Mouse (Mus musculus) liver, embryonic 11.5 days (tissue): ENCODE results near the gene Galnt17. TPM values are rescaled to one million over a fixed set of nuclear protein-coding genes. Genes with fewer than 3 reads are reported as not detected.

Source experiments
- ATAC-seq: fragments of 200-750 bp; cut with Nextera tagmentation; replicated peaks from 2 replicates; pipeline ENCODE4 v1.8.0; 2017; ENCODE audit warnings: moderate number of reproducible peaks, mild to moderate bottlenecking, moderate TSS enrichment, moderate library complexity; ENCODE audit not compliant: low FRiP score
- DNase-seq: peaks from one replicate; pipeline ENCODE4 v3.0.0-alpha.2; 2017; ENCODE audit warnings: low spot score
- H3K27ac ChIP-seq: fragments of 300-500 bp; sonication (generic); 2 replicates; pipeline ENCODE4 v1.5.1; 2014; ENCODE audit warnings: mild to moderate bottlenecking, low read depth, low read length, control low read depth
- H3K27me3 ChIP-seq: fragments of 300-500 bp; sonication (generic); replicated peaks from 2 replicates; pipeline ENCODE4 v1.6.1; 2014; ENCODE audit warnings: low read length, mixed read lengths; ENCODE audit not compliant: control insufficient read depth, insufficient read depth
- H3K36me3 ChIP-seq: fragments of 300-500 bp; sonication (generic); 2 replicates; pipeline ENCODE4 v1.6.1; 2014; ENCODE audit warnings: mild to moderate bottlenecking, low read length, moderate library complexity, mixed read lengths; ENCODE audit not compliant: control insufficient read depth, insufficient read depth
- H3K4me1 ChIP-seq: fragments of 300-500 bp; sonication (generic); replicated peaks from 2 replicates; pipeline ENCODE4 v1.6.1; 2014; ENCODE audit warnings: low read length, mixed read lengths; ENCODE audit not compliant: control insufficient read depth, insufficient read depth
- H3K4me2 ChIP-seq: fragments of 300-500 bp; sonication (generic); 2 replicates; pipeline ENCODE4 v1.6.1; 2014; ENCODE audit warnings: mild to moderate bottlenecking, control low read depth, moderate library complexity
- H3K4me3 ChIP-seq: fragments of 300-500 bp; sonication (generic); 2 replicates; pipeline ENCODE4 v1.5.1; 2014; ENCODE audit warnings: low read depth, low read length, control low read depth
- H3K9ac ChIP-seq: fragments of 300-500 bp; sonication (generic); 2 replicates; pipeline ENCODE4 v1.6.1; 2014; ENCODE audit warnings: low read depth, low read length, control low read depth
- H3K9me3 ChIP-seq: fragments of 300-500 bp; sonication (generic); 2 replicates; pipeline ENCODE4 v1.6.1; 2016; ENCODE audit warnings: low read length, inconsistent platforms, mixed read lengths; ENCODE audit not compliant: control insufficient read depth
- WGBS: fragments of 180-500 bp; shearing (Covaris S2); extraction: QIAGEN DNeasy Blood & Tissue Kit; methylation state at CpG from one replicate; pipeline ENCODE4 v1.1.7; 2014; 5-methylcytosine and 5-hydroxymethylcytosine counted together
- polyA plus RNA-seq: library from polyadenylated mRNA; unstranded; fragments of >200 nt; fragmentation: Nextera tagmentation; extraction: Ambion mirVana; gene quantifications from 2 replicates; pipeline ENCODE4 v1.2.1, GENCODE M21; 2014

The Galnt17 gene
- polyA plus RNA-seq, 1 experiment from 2014 or later = 0.34 TPM

- no peaks in the 10 kb centered on the region for H3K9me3 ChIP-seq
- no peaks in the 10 kb centered on the region for H3K27me3 ChIP-seq
- no peaks in the 10 kb centered on the region for H3K4me1 ChIP-seq
- no peak for ATAC-seq
- H3K36me3 ChIP-seq = no peaks in the 10 kb centered on the region
- H3K9ac ChIP-seq = no peak overlapping the region
- 70% methylated on average over 9 of the region's 9 CpGs for WGBS
- H3K4me3 ChIP-seq = no peak overlapping the region
- no peak overlapping the region for H3K4me2 ChIP-seq
- DNase-seq = no peak
- no peak overlapping the region for H3K27ac ChIP-seq
Measured at GRCm38 (mm10) chr5:131015341-131015740, 293.0 kb downstream of the Galnt17 start.

- Histone ChIP-seq H3K9ac (no peak overlapping the region), H3K27me3 (no peaks in the 10 kb centered on the region), H3K4me1 (no peaks in the 10 kb centered on the region), H3K27ac (no peak overlapping the region), H3K9me3 (no peaks in the 10 kb centered on the region), H3K4me3 (no peak overlapping the region), H3K4me2 (no peak overlapping the region), H3K36me3 (no peaks in the 10 kb centered on the region)
- no peak for DNase-seq
- WGBS = 79% methylated on average over 7 of the region's 7 CpGs
- no peak for ATAC-seq
Measured at GRCm38 (mm10) chr5:131013816-131014215, 294.5 kb downstream of the Galnt17 start.

GRCm38 (mm10) chr5:131013101-131013500, 295.2 kb downstream of the Galnt17 start:
- Histone ChIP-seq H3K36me3 (no peaks in the 10 kb centered on the region), H3K4me1 (no peaks in the 10 kb centered on the region), H3K27me3 (no peaks in the 10 kb centered on the region), H3K9me3 (no peaks in the 10 kb centered on the region), H3K27ac (no peak overlapping the region), H3K4me2 (no peak overlapping the region), H3K4me3 (no peak overlapping the region), H3K9ac (no peak overlapping the region)
- ATAC-seq = no peak
- DNase-seq = no peak
- WGBS = 69% methylated on average over 3 of the region's 3 CpGs

GRCm38 (mm10) chr5:131009510-131009909, 298.8 kb downstream of the Galnt17 start:
- Histone ChIP-seq H3K36me3 (no peaks in the 10 kb centered on the region), H3K4me3 (no peak overlapping the region), H3K27me3 (no peaks in the 10 kb centered on the region), H3K27ac (no peak overlapping the region), H3K9me3 (no peaks in the 10 kb centered on the region), H3K9ac (no peak overlapping the region), H3K4me1 (no peaks in the 10 kb centered on the region), H3K4me2 (no peak overlapping the region)
- 43% methylated on average over 6 of the region's 6 CpGs for WGBS
- DNase-seq (no peak), ATAC-seq (no peak)

GRCm38 (mm10) chr5:131008507-131008906, 299.8 kb downstream of the Galnt17 start:
- no peak for DNase-seq
- no peak for ATAC-seq
- 86% methylated on average over 5 of the region's 5 CpGs for WGBS

GRCm38 (mm10) chr5:131007871-131008505, 300.3 kb downstream of the Galnt17 start:
- Histone ChIP-seq H3K4me3 (no peak overlapping the region), H3K36me3 (no peaks in the 10 kb centered on the region), H3K27me3 (no peaks in the 10 kb centered on the region), H3K9ac (no peak overlapping the region), H3K4me2 (no peak overlapping the region), H3K27ac (no peak overlapping the region), H3K9me3 (no peaks in the 10 kb centered on the region), H3K4me1 (no peaks in the 10 kb centered on the region)
- DNase-seq (no peak), ATAC-seq (no peak)
- 66% methylated on average over 3 of the region's 3 CpGs for WGBS

More at GRCm38 (mm10) chr5:131008507-131008906, 299.8 kb downstream of the Galnt17 start:
- H3K27me3 ChIP-seq = no peaks in the 10 kb centered on the region
- H3K9me3 ChIP-seq = no peaks in the 10 kb centered on the region
- no peaks in the 10 kb centered on the region for H3K36me3 ChIP-seq
- H3K4me1 ChIP-seq = no peaks in the 10 kb centered on the region
- H3K4me2 ChIP-seq = no peak overlapping the region
- no peak overlapping the region for H3K9ac ChIP-seq
- H3K27ac ChIP-seq = no peak overlapping the region
- H3K4me3 ChIP-seq = no peak overlapping the region

GRCm38 (mm10) chr5:131007198-131007597, 301.1 kb downstream of the Galnt17 start:
- Histone ChIP-seq H3K27ac (no peak overlapping the region), H3K4me1 (no peaks in the 10 kb centered on the region), H3K4me2 (no peak overlapping the region), H3K9ac (no peak overlapping the region), H3K27me3 (no peaks in the 10 kb centered on the region), H3K36me3 (no peaks in the 10 kb centered on the region), H3K4me3 (no peak overlapping the region), H3K9me3 (no peaks in the 10 kb centered on the region)
- ATAC-seq (no peak), DNase-seq (no peak)
- WGBS = 79% methylated on average over 7 of the region's 7 CpGs

GRCm38 (mm10) chr5:131006524-131006923, 301.8 kb downstream of the Galnt17 start:
- H3K9ac ChIP-seq = no peak overlapping the region
- no peaks in the 10 kb centered on the region for H3K9me3 ChIP-seq
- no peaks in the 10 kb centered on the region for H3K4me1 ChIP-seq
- H3K36me3 ChIP-seq = no peaks in the 10 kb centered on the region
- H3K27me3 ChIP-seq = no peaks in the 10 kb centered on the region
- no peak for DNase-seq
- no peak overlapping the region for H3K27ac ChIP-seq
- H3K4me3 ChIP-seq = no peak overlapping the region
- ATAC-seq = no peak
- H3K4me2 ChIP-seq = no peak overlapping the region
- 82% methylated on average over 3 of the region's 3 CpGs for WGBS

GRCm38 (mm10) chr5:131000572-131000971, 307.7 kb downstream of the Galnt17 start:
- WGBS = 68% methylated on average over 2 of the region's 2 CpGs
- Histone ChIP-seq H3K27ac (no peak overlapping the region), H3K4me2 (no peak overlapping the region), H3K9ac (no peak overlapping the region), H3K36me3 (no peaks in the 10 kb centered on the region), H3K9me3 (no peaks in the 10 kb centered on the region), H3K4me3 (no peak overlapping the region), H3K4me1 (no peaks in the 10 kb centered on the region), H3K27me3 (no peaks in the 10 kb centered on the region)
- DNase-seq (no peak), ATAC-seq (no peak)
